Mouse (Mus musculus) small intestine, adult 2 months (tissue): Measurements from ENCODE around the gene Slc45a1. TPM values are rescaled to one million over a fixed set of nuclear protein-coding genes. Genes with fewer than 3 reads are reported as not detected.
"Not testable (repeated sequence)": the region's sequence is repeated elsewhere in the genome, so short reads cannot be mapped to it uniquely, and the experiment has no call there.

Source experiments
- H3K27ac ChIP-seq: fragments of 200-500 bp; 2 replicates; pipeline ENCODE4 v1.5.1; 2012; ENCODE audit warnings: low read depth, low read length, control low read depth, inconsistent platforms; ENCODE audit not compliant: insufficient read depth
- H3K27me3 ChIP-seq: fragments of 200-500 bp; 2 replicates; pipeline ENCODE4 v1.6.1; 2012; ENCODE audit warnings: mild to moderate bottlenecking, moderate library complexity, low read length, inconsistent platforms; ENCODE audit not compliant: control insufficient read depth, insufficient read depth
- H3K36me3 ChIP-seq: fragments of 200-500 bp; 2 replicates; pipeline ENCODE4 v1.6.1; 2012; ENCODE audit warnings: mild to moderate bottlenecking, low read length, control low read depth, inconsistent platforms; ENCODE audit not compliant: control insufficient read depth, insufficient read depth
- H3K4me1 ChIP-seq: fragments of 200-500 bp; 2 replicates; pipeline ENCODE4 v1.6.1; 2012; ENCODE audit warnings: low read length, inconsistent platforms, mixed read lengths; ENCODE audit not compliant: control insufficient read depth, insufficient read depth, insufficient read length
- H3K4me3 ChIP-seq: fragments of 200-500 bp; 2 replicates; pipeline ENCODE4 v1.5.1; 2012; ENCODE audit warnings: low read depth, mild to moderate bottlenecking, control low read depth, inconsistent platforms, low read length, moderate library complexity
- CTCF ChIP-seq: fragments of 200-500 bp; IDR thresholded peaks from 2 replicates; pipeline ENCODE4 v1.5.1; 2012; ENCODE audit warnings: low read depth, mild to moderate bottlenecking, control low read depth, inconsistent platforms, low read length, moderate library complexity, mixed read lengths; ENCODE audit not compliant: insufficient replicate concordance, insufficient read length; ENCODE audit errors: extremely low read depth
- POLR2A ChIP-seq: fragments of 200-500 bp; IDR thresholded peaks from 2 replicates; pipeline ENCODE4 v1.6.1; 2012; ENCODE audit warnings: low read depth, mild to moderate bottlenecking, control low read depth, inconsistent platforms, low read length, moderate library complexity
- WGBS: fragments of 180-500 bp; shearing (Covaris S2); methylation state at CpG from one replicate; pipeline ENCODE4 v1.1.7; 2018; 5-methylcytosine and 5-hydroxymethylcytosine counted together
- polyA plus RNA-seq: library from polyadenylated mRNA; depleted of rRNA; stranded (reverse); fragments of >200 nt; gene quantifications from 2 replicates; pipeline ENCODE4 v1.2.3, GENCODE M21; 2012

Slc45a1 gene
- polyA plus RNA-seq, 1 experiment, result 0.38 TPM

- H3K27ac ChIP-seq, result no peak overlapping the region
- peaks cover 4% of the 10 kb centered on the region; the same call in 1 of the 2 replicates for H3K4me1 ChIP-seq
- no peak for TF ChIP-seq CTCF
- TF ChIP-seq POLR2A, result no peak
- no peaks in the 10 kb centered on the region for H3K27me3 ChIP-seq
- no peak overlapping the region for H3K4me3 ChIP-seq
- 97% methylated on average over 1 of the region's 1 CpGs for WGBS
- peaks cover 6% of the 10 kb centered on the region; the same call in 1 of the 2 replicates for H3K36me3 ChIP-seq
Measured at GRCm38 (mm10) chr4:150603366-150604061, 48.5 kb downstream of the Slc45a1 start.

GRCm38 (mm10) chr4:150601489-150601888 lies 50.5 kb downstream of the Slc45a1 start:
- no peak overlapping the region for H3K27ac ChIP-seq
- H3K27me3 ChIP-seq, result no peaks in the 10 kb centered on the region
- 91% methylated on average over 10 of the region's 10 CpGs for WGBS
- no peak for TF ChIP-seq POLR2A
- no peak for TF ChIP-seq CTCF
- peaks cover 4% of the 10 kb centered on the region; the same call in 1 of the 2 replicates for H3K4me1 ChIP-seq
- no peak overlapping the region for H3K4me3 ChIP-seq
- peaks cover 8% of the 10 kb centered on the region; the same call in 1 of the 2 replicates for H3K36me3 ChIP-seq

- H3K4me1 ChIP-seq, H3K36me3 ChIP-seq, H3K27ac ChIP-seq, H3K4me3 ChIP-seq, H3K27me3 ChIP-seq: not testable (repeated sequence)
- 90% methylated on average over 2 of the region's 2 CpGs for WGBS
Measured at GRCm38 (mm10) chr4:150600503-150600902, 51.5 kb downstream of the Slc45a1 start.

GRCm38 (mm10) chr4:150599119-150599992 lies 52.6 kb downstream of the Slc45a1 start:
- no peak overlapping the region for H3K27ac ChIP-seq
- WGBS, result 52% methylated on average over 3 of the region's 3 CpGs
- no peak overlapping the region for H3K4me3 ChIP-seq

GRCm38 (mm10) chr4:150598686-150599085 lies 53.3 kb downstream of the Slc45a1 start:
- Histone ChIP-seq H3K27me3 (no peaks in the 10 kb centered on the region), H3K4me1 (peaks cover 11% of the 10 kb centered on the region), H3K4me3 (no peak overlapping the region), H3K27ac (no peak overlapping the region), H3K36me3 (peaks cover 5% of the 10 kb centered on the region; the same call in 1 of the 2 replicates)
- TF ChIP-seq POLR2A (no peak), CTCF (no peak)
- WGBS, result 22% methylated on average over 1 of the region's 1 CpGs

More at GRCm38 (mm10) chr4:150599119-150599992, 52.6 kb downstream of the Slc45a1 start:
- H3K36me3 ChIP-seq, result peaks cover 8% of the 10 kb centered on the region; the same call in 1 of the 2 replicates
- peaks cover 8% of the 10 kb centered on the region for H3K4me1 ChIP-seq
- no peak for TF ChIP-seq POLR2A
- no peak for TF ChIP-seq CTCF
- no peaks in the 10 kb centered on the region for H3K27me3 ChIP-seq

GRCm38 (mm10) chr4:150595991-150596390 lies 56.0 kb downstream of the Slc45a1 start:
- Histone ChIP-seq H3K27ac (no peak overlapping the region), H3K36me3 (peaks cover 7% of the 10 kb centered on the region), H3K27me3 (no peaks in the 10 kb centered on the region), H3K4me1 (peaks cover 30% of the 10 kb centered on the region), H3K4me3 (no peak overlapping the region)
- TF ChIP-seq CTCF, result no peak
- TF ChIP-seq POLR2A, result no peak
- 61% methylated on average over 5 of the region's 5 CpGs for WGBS

- Histone ChIP-seq H3K4me1 (peaks cover 32% of the 10 kb centered on the region), H3K4me3 (no peak overlapping the region), H3K27me3 (no peaks in the 10 kb centered on the region), H3K36me3 (peaks cover 7% of the 10 kb centered on the region), H3K27ac (no peak overlapping the region)
- WGBS, result 63% methylated on average over 3 of the region's 3 CpGs
- TF ChIP-seq POLR2A (no peak), CTCF (no peak)
Measured at GRCm38 (mm10) chr4:150595071-150595470, 56.9 kb downstream of the Slc45a1 start.
